Mouse (Mus musculus) spleen, embryonic (tissue): ENCODE measurements around the gene Nek6.

Experiments
- CTCF ChIA-PET: fragments of 350-600 bp; sonication (Branson Sonifier 250); formaldehyde crosslinking; loops from one replicate; lab custom pipeline; 2022; lab: Charles Lee

Gene Nek6

DNA sequence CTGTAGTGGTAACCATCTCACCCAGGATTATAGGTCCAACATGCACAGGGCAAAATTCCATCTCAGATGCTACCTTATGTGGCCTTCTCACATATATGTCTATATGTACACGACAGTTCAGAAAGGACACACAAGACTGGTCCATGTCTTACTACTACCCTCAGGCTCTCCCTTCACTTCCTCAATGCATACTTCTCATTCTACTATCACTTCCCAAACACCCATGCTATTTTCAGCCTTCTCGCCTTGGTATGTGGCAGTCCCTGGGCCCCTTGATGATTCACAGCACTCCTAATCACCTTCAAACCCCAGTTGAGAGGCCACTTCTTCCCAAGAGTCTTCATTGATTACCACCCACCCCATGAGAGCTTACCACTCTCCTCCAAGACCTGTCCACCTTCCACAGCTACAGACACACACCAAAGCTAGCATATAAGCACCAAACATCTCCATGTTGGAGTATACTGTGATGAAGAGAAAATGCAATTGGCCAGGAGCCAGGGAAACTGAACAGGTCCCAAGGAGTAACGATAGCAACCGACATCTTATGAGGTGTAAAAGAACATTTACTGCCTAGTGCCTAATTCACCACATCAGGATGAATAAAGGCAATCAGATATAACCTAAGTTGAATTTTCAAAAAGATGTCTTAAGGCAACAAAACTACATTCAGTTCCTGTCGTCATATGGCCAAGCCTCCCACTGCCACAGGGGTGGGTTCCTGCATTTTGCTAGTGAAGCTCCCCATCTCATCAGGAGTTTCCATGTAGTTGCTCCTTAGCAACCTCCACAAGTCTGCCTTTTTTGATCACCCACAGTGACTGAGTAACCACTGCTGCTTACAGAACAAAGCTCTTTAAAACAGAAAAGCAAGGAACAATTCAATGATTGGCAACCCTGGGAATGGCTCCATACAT, 105.8 kb downstream of the Nek6 start:
- CTCF ChIA-PET, result interaction anchor here (0.6 kb wide), 1 partner anchor 8 kb away, joined by 5 read pairs; no protein-coding TSS in a partner anchor

- CTCF ChIA-PET, result no interaction called here
These were observed 108.3 kb downstream of the Nek6 start for GRCm38 (mm10) chr2:38619777-38620176.

- CTCF ChIA-PET, result interaction anchor here (0.7 kb wide), 1 partner anchor 81 kb away, joined by 3 read pairs; no protein-coding TSS in a partner anchor
These were observed 109.6 kb downstream of the Nek6 start for GRCm38 (mm10) chr2:38621076-38621475.

GRCm38 (mm10) chr2:38621610-38622021, 110.2 kb downstream of the Nek6 start:
- CTCF ChIA-PET, result no interaction called here

DNA sequence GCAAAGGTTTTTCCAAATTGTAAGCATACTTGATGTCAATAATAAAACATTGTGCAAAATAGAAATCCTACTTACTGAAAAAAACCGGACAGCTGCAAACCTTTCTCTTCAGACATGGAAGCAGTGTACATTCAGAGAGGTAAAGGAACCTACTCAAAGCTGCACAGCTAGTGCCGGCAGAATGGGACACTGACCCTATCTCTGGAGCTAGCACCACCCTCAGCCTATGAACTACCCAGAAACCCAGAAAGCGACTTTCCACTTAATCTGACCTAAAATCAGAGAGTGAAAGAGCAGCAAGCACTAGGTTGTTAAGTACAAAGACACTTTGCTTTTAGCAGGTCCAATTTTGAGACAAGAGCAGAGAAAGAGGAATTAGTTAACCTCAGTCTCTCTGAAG, 112.0 kb downstream of the Nek6 start:
- CTCF ChIA-PET, result no interaction called here

- CTCF ChIA-PET, result interaction anchor here (0.7 kb wide), 1 partner anchor 163 kb away, joined by 6 read pairs; no protein-coding TSS in a partner anchor
These were observed 112.6 kb downstream of the Nek6 start for GRCm38 (mm10) chr2:38623821-38624590.

GRCm38 (mm10) chr2:38628801-38629200, 117.4 kb downstream of the Nek6 start:
- CTCF ChIA-PET, result no interaction called here

DNA sequence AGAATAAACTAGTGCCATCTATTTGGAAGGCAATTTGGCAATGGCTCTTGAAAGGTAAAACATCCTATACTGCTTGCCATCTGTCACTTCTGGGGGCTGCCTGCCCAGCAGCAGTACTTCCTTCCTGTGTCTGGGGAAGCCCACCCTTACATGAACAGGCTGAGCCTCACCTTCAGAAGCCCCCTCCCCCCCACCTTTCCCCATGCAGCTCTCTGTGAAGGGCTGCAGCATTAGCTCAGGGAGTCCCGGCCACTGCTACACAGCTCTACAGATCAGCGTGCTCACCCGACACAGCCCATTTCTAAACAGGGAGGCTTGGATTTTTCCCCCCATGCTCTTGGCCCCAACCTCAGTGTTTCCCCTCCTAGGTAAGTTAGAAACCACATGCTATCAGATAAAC, 118.0 kb downstream of the Nek6 start:
- CTCF ChIA-PET, result interaction anchor here (0.6 kb wide), 1 partner anchor 16 kb away, joined by 3 read pairs; no protein-coding TSS in a partner anchor

- CTCF ChIA-PET, result no interaction called here
These were observed 119.1 kb downstream of the Nek6 start for GRCm38 (mm10) chr2:38630574-38630973.

GRCm38 (mm10) chr2:38637716-38638267, 126.3 kb downstream of the Nek6 start:
- CTCF ChIA-PET, result no interaction called here

DNA sequence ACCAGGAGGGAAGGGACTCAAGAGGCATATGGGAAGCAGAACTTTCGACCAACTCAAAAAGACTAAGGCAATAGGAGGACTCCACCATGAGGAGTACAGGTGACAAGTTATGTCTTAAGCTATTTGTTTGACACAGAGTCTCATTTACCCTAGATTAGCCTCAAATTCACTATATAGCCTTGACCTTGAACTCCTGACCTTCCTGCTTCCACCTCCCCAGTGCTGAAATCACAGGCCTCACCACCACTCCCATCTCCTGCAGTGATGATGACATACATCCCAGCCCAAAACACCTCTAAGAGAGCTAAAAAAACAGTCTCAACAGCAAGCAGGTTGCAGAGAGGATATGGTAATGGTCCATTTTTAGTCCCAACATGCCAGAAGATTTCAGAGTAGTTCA, 130.3 kb downstream of the Nek6 start:
- CTCF ChIA-PET, result no interaction called here

DNA sequence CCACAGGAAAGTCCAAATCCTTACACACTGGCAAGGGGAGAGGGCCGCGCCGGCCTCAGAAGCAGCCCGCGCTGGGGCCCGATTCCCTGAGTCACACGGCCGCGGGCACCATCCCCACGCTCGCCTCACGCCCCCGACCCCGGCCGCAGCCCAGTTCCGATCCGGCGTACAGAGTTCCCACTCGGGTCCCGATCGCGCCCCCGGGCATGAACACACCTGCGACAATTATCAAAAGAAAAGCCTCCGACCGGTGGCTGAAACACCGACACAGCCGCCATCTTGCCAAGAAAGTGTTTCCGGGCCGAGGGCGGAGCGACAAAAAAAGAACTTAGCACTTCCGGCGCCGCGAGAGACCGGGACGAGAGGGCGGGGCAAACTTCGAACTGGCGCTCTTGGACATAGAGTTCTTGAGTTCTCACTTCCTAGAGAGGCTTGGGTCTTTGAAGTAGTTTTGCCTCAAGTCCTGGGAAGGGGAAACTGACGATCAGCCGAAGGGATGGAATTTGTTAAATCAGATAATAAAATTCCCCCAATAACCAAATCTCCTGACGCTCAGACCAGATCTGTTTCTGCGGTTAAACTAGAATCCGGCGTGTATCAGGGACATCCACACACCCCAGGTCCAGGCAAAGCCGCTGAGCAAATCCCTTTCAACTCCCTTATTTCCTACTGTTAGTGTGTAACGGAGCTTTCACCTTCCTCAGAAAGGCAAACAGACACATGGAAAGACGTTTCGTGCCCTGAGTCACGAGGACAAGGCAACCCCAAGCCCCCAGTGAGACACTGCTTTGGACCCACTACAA, 132.4 kb downstream of the Nek6 start, which contains the start of gene Psmb7:
Gene Psmb7 (minus strand): TSS at position 463 of the 803 bp plus-strand sequence.
- CTCF ChIA-PET, result no interaction called here
